Mouse (Mus musculus) olfactory bulb, adult 2 months (tissue): Measurements from ENCODE around the gene Tmem174.

Experiments
- CTCF ChIP-seq: fragments of 200-500 bp; IDR thresholded peaks from 2 replicates; pipeline ENCODE4 v1.5.1; 2012; ENCODE audit warnings: low read depth, mild to moderate bottlenecking, low read length, moderate library complexity; ENCODE audit not compliant: insufficient read depth
- POLR2A ChIP-seq: fragments of 200-500 bp; IDR thresholded peaks from 2 replicates; pipeline ENCODE4 v1.6.1; 2012; ENCODE audit warnings: mild to moderate bottlenecking, low read depth, low read length, moderate library complexity; ENCODE audit not compliant: insufficient read depth

DNA sequence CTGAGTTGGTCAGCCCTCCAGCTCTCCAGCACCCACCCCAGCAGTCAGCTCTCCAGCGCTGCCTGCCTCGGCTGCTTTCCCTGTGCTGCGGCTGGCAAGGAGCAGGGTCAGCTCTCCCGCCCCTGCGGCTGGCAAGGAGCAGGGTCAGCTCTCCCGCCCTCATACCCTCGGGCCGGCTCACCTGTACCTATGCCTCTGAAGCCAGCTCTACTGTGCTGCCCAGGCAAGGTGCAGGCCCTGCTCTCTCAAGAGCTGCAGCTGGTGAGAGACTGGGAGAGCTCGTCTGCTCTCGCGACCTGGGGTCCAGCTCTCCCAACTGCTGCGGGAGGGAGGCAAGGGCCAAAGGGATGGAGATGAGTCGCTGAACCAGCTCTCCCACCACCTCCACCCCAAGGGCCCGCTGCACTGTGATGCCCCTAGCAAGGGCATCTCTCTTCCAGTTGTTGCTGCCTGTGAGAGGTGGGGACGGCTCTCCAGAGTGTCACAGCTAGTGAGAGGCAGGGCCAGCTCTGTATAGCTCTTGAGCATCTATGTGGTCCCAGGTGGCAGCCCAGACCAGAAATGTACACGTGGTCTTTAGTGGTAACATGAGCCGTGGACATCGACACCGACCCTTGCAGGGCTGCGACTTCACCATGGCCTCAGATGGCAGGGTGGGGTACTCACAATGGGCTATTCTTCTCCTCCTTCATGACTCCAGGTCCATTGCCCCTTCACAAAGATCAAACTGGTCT is 5.9 kb downstream of the Tmem174 start:
- TF ChIP-seq POLR2A (no peak), CTCF (no peak)
